Mouse (Mus musculus) thymus, adult 2 months (tissue): ENCODE data around the gene Mcmbp. TPM values are rescaled to one million over a fixed set of nuclear protein-coding genes. Genes with fewer than 3 reads are reported as not detected.

Experiments used
- DNase-seq: peaks from one replicate; pipeline ENCODE4 v3.0.0; 2021
- H3K27ac ChIP-seq: fragments of 200-500 bp; 2 replicates; pipeline ENCODE4 v1.5.1; 2012; ENCODE audit warnings: low read length, control low read depth; ENCODE audit not compliant: control insufficient read depth, insufficient read depth
- H3K27me3 ChIP-seq: fragments of 200-500 bp; 2 replicates; pipeline ENCODE4 v1.6.1; 2012; ENCODE audit warnings: mild to moderate bottlenecking, low read length, moderate library complexity, mixed read lengths; ENCODE audit not compliant: control insufficient read depth, insufficient read depth
- H3K36me3 ChIP-seq: fragments of 200-500 bp; 2 replicates; pipeline ENCODE4 v1.6.1; 2012; ENCODE audit warnings: mild to moderate bottlenecking, low read length, moderate library complexity; ENCODE audit not compliant: control insufficient read depth, insufficient read depth
- H3K4me1 ChIP-seq: fragments of 200-500 bp; replicated peaks from 2 replicates; pipeline ENCODE4 v1.6.1; 2012; ENCODE audit warnings: low read length; ENCODE audit not compliant: control insufficient read depth, insufficient read depth
- H3K4me3 ChIP-seq: fragments of 200-500 bp; 2 replicates; pipeline ENCODE4 v1.5.1; 2012; ENCODE audit warnings: mild to moderate bottlenecking, low read length, control low read depth, moderate library complexity; ENCODE audit not compliant: control insufficient read depth, insufficient read depth
- CTCF ChIP-seq: fragments of 200-500 bp; IDR thresholded peaks from 2 replicates; pipeline ENCODE4 v1.5.1; 2012; ENCODE audit warnings: mild to moderate bottlenecking, control low read depth, low read length, moderate library complexity, borderline replicate concordance; ENCODE audit not compliant: control insufficient read depth, poor library complexity, insufficient read depth; ENCODE audit errors: extremely low read depth
- POLR2A ChIP-seq: fragments of 200-500 bp; IDR thresholded peaks from 2 replicates; pipeline ENCODE4 v1.6.1; 2012; ENCODE audit warnings: mild to moderate bottlenecking, low read length, control low read depth, moderate library complexity; ENCODE audit not compliant: control insufficient read depth, poor library complexity, insufficient read depth; ENCODE audit errors: extremely low read depth
- WGBS: fragments of 180-500 bp; shearing (Covaris S2); methylation state at CpG from one replicate; pipeline ENCODE4 v1.1.7; 2018; 5-methylcytosine and 5-hydroxymethylcytosine counted together
- polyA plus RNA-seq: library from polyadenylated mRNA; depleted of rRNA; stranded (reverse); fragments of >200 nt; gene quantifications from 2 replicates; pipeline ENCODE4 v1.2.3, GENCODE M21; 2012; rRNA removed

Gene Mcmbp
- polyA plus RNA-seq, 1 experiment, result 69.0 TPM

DNA sequence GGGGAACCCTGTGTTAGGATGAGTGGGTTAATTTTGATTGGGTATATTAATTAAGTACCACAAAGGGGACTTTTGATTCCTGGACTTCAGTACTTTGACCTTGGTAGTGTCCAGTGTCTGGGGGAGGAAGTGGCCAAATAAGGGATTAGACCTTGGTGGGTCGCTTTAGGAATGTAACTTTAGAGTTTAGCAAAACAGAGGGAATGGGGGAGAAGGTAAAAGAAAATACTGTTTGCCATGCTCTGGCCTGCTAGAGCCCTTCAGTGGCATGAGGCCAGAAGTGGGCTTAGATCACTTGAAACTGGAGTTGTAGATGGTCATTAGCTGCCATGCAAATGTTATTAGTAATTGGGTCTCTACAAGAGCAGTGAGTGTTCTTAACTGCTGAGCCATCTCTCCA is 83.3 kb downstream of the Mcmbp start:
- H3K27me3 ChIP-seq, result no peaks in the 10 kb centered on the region
- no peak for DNase-seq
- no peaks in the 10 kb centered on the region for H3K36me3 ChIP-seq
- no peak for TF ChIP-seq CTCF
- TF ChIP-seq POLR2A, result no peak
- no peak overlapping the region for H3K27ac ChIP-seq
- H3K4me1 ChIP-seq, result no peaks in the 10 kb centered on the region
- 100% methylated on average over 1 of the region's 1 CpGs for WGBS
- no peak overlapping the region for H3K4me3 ChIP-seq

Other genes with a start within 250 kb of the Mcmbp start
- 14.5 and 19.1 TPM in 2 replicates for gene Bag3, start 216.9 kb downstream of the Mcmbp start, polyA plus RNA-seq
- 3.8 and 4.1 TPM in 2 replicates for gene Inpp5f, start 129.2 kb downstream of the Mcmbp start, polyA plus RNA-seq
- 68.4 and 68.6 TPM in 2 replicates for gene Sec23ip, start 4.4 kb upstream of the Mcmbp start, polyA plus RNA-seq